Mouse (Mus musculus) C2C12 (cell line): ENCODE data around the gene Sdf2l1.

Experiments
- CTCF ChIP-seq: IDR thresholded peaks from one replicate; pipeline ENCODE4 v1.5.1; 2011; ENCODE audit not compliant: control insufficient read depth, insufficient read depth, insufficient read length
- MAX ChIP-seq: IDR thresholded peaks from one replicate; pipeline ENCODE4 v1.6.1; 2011; ENCODE audit warnings: mild to moderate bottlenecking, control low read depth
- MYOD1 ChIP-seq: IDR thresholded peaks from one replicate; pipeline ENCODE4 v1.6.1; 2011; ENCODE audit warnings: low read depth; ENCODE audit not compliant: control insufficient read depth, insufficient read length

- TF ChIP-seq CTCF (no peak), MYOD1 (no peak), MAX (no peak)
Observed at GRCm38 (mm10) chr16:17150520-17151258, 18.5 kb upstream of the Sdf2l1 start.
